Mouse (Mus musculus) intestine, embryonic 15.5 days (tissue): ENCODE data around the gene Chek2. TPM values are rescaled to one million over a fixed set of nuclear protein-coding genes. Genes with fewer than 3 reads are reported as not detected.
"Not testable (repeated sequence)": the region's sequence is repeated elsewhere in the genome, so short reads cannot be mapped to it uniquely, and the experiment has no call there.

Experiments
- ATAC-seq: fragments of 200-750 bp; cut with Nextera tagmentation; 2 replicates; pipeline ENCODE4 v1.8.0; 2017; ENCODE audit warnings: moderate TSS enrichment, moderate library complexity
- H3K27ac ChIP-seq: fragments of 300-500 bp; sonication (generic); 2 replicates; pipeline ENCODE4 v1.5.1; 2015; ENCODE audit warnings: mild to moderate bottlenecking, inconsistent platforms
- H3K27me3 ChIP-seq: fragments of 300-500 bp; sonication (generic); replicated peaks from 2 replicates; pipeline ENCODE4 v1.6.1; 2015; ENCODE audit warnings: inconsistent platforms
- H3K36me3 ChIP-seq: fragments of 300-500 bp; sonication (generic); 2 replicates; pipeline ENCODE4 v1.6.1; 2015; ENCODE audit warnings: inconsistent platforms
- H3K4me1 ChIP-seq: fragments of 300-500 bp; sonication (generic); replicated peaks from 2 replicates; pipeline ENCODE4 v1.6.1; 2015; ENCODE audit warnings: inconsistent platforms
- H3K4me2 ChIP-seq: fragments of 300-500 bp; sonication (generic); replicated peaks from 2 replicates; pipeline ENCODE4 v1.6.1; 2015; ENCODE audit warnings: mild to moderate bottlenecking, inconsistent platforms
- H3K4me3 ChIP-seq: fragments of 300-500 bp; sonication (generic); replicated peaks from 2 replicates; pipeline ENCODE4 v1.5.1; 2015; ENCODE audit warnings: inconsistent platforms
- H3K9ac ChIP-seq: fragments of 300-500 bp; sonication (generic); 2 replicates; pipeline ENCODE4 v1.6.1; 2015; ENCODE audit warnings: inconsistent platforms
- H3K9me3 ChIP-seq: fragments of 300-500 bp; sonication (generic); 2 replicates; pipeline ENCODE4 v1.6.1; 2016; ENCODE audit warnings: inconsistent platforms
- WGBS: fragments of 180-500 bp; shearing (Covaris S2); methylation state at CpG from one replicate; pipeline ENCODE4 v1.1.7; 2015; 5-methylcytosine and 5-hydroxymethylcytosine counted together
- polyA plus RNA-seq: library from polyadenylated mRNA; unstranded; fragments of >200 nt; fragmentation: Nextera tagmentation; extraction: Ambion mirVana; gene quantifications from 2 replicates; pipeline ENCODE4 v1.2.1, GENCODE M21; 2015

The Chek2 gene
- polyA plus RNA-seq, 1 experiment from 2014 or later = 35.7 TPM

GRCm38 (mm10) chr5:110841046-110841862, 1.5 kb downstream of the Chek2 start:
- Histone ChIP-seq H3K9ac (no peak overlapping the region), H3K4me1 (peaks cover 10% of the 10 kb centered on the region), H3K4me3 (peak overlapping the region; percentile 66; the same call in 1 of the 2 replicates), H3K9me3 (no peaks in the 10 kb centered on the region), H3K4me2 (peak overlapping the region; percentile 87; the same call in 1 of the 2 replicates), H3K27me3 (no peaks in the 10 kb centered on the region), H3K36me3 (peaks cover 9% of the 10 kb centered on the region), H3K27ac (no peak overlapping the region)
- no peak for ATAC-seq
- 94% methylated on average over 14 of the region's 14 CpGs for WGBS

GRCm38 (mm10) chr5:110852990-110853389, 13.2 kb downstream of the Chek2 start:
- no peak overlapping the region for H3K4me3 ChIP-seq
- no peaks in the 10 kb centered on the region for H3K4me1 ChIP-seq
- H3K4me2 ChIP-seq = no peak overlapping the region
- H3K36me3 ChIP-seq = peaks cover 4% of the 10 kb centered on the region; the same call in 1 of the 2 replicates
- 79% methylated on average over 1 of the region's 1 CpGs for WGBS
- H3K27ac ChIP-seq = no peak overlapping the region
- no peaks in the 10 kb centered on the region for H3K27me3 ChIP-seq
- no peak for ATAC-seq
- H3K9ac ChIP-seq = no peak overlapping the region
- H3K9me3 ChIP-seq = no peaks in the 10 kb centered on the region

- WGBS = 47% methylated on average over 5 of the region's 5 CpGs
- Histone ChIP-seq H3K27ac (no peak overlapping the region; the same call in 1 of the 2 replicates), H3K9ac (no peak overlapping the region), H3K9me3 (no peaks in the 10 kb centered on the region), H3K27me3 (no peaks in the 10 kb centered on the region), H3K4me2 (no peak overlapping the region), H3K36me3 (no peaks in the 10 kb centered on the region; the same call in 1 of the 2 replicates), H3K4me1 (no peaks in the 10 kb centered on the region), H3K4me3 (no peak overlapping the region)
- no peak for ATAC-seq
These were observed 17.3 kb downstream of the Chek2 start for GRCm38 (mm10) chr5:110857091-110857490.

GRCm38 (mm10) chr5:110859013-110859650, 19.4 kb downstream of the Chek2 start:
- Histone ChIP-seq H3K27me3 (no peaks in the 10 kb centered on the region), H3K9ac (no peak overlapping the region), H3K9me3 (no peaks in the 10 kb centered on the region), H3K36me3 (no peaks in the 10 kb centered on the region; the same call in 1 of the 2 replicates), H3K4me1 (no peaks in the 10 kb centered on the region), H3K4me3 (peak overlapping the region; percentile 20; the same call in 1 of the 2 replicates), H3K4me2 (peak overlapping the region; percentile 47), H3K27ac (peak overlapping the region; percentile 65)
- ATAC-seq = peak; percentile 74
- 18% methylated on average over 13 of the region's 13 CpGs for WGBS

- no peak overlapping the region for H3K27ac ChIP-seq
- WGBS = 87% methylated on average over 5 of the region's 5 CpGs
- H3K27me3 ChIP-seq = no peaks in the 10 kb centered on the region
- no peaks in the 10 kb centered on the region for H3K9me3 ChIP-seq
- no peaks in the 10 kb centered on the region for H3K4me1 ChIP-seq
- H3K4me2 ChIP-seq = no peak overlapping the region
- ATAC-seq = no peak
- H3K9ac ChIP-seq = no peak overlapping the region
- no peak overlapping the region for H3K4me3 ChIP-seq
- no peaks in the 10 kb centered on the region; the same call in 1 of the 2 replicates for H3K36me3 ChIP-seq
These were observed 20.7 kb downstream of the Chek2 start for GRCm38 (mm10) chr5:110860445-110860844.

- ATAC-seq = no peak
- Histone ChIP-seq H3K9ac (no peak overlapping the region), H3K9me3 (no peaks in the 10 kb centered on the region), H3K36me3 (no peaks in the 10 kb centered on the region; the same call in 1 of the 2 replicates), H3K27ac (peak overlapping the region; percentile 48; the same call in 1 of the 2 replicates), H3K4me2 (no peak overlapping the region), H3K4me3 (no peak overlapping the region), H3K4me1 (peaks cover 7% of the 10 kb centered on the region), H3K27me3 (no peaks in the 10 kb centered on the region)
- 52% methylated on average over 4 of the region's 4 CpGs for WGBS
These were observed 28.7 kb downstream of the Chek2 start for GRCm38 (mm10) chr5:110868460-110868859.

GRCm38 (mm10) chr5:110869242-110869669, 29.5 kb downstream of the Chek2 start:
- Histone ChIP-seq H3K36me3 (no peaks in the 10 kb centered on the region; the same call in 1 of the 2 replicates), H3K9me3 (no peaks in the 10 kb centered on the region), H3K4me2 (no peak overlapping the region; the same call in 1 of the 2 replicates), H3K4me1 (peaks cover 7% of the 10 kb centered on the region), H3K4me3 (no peak overlapping the region), H3K27me3 (no peaks in the 10 kb centered on the region), H3K27ac (no peak overlapping the region), H3K9ac (no peak overlapping the region)
- 17% methylated on average over 8 of the region's 8 CpGs for WGBS
- peak; percentile 71 for ATAC-seq

GRCm38 (mm10) chr5:110873160-110873559, 33.4 kb downstream of the Chek2 start:
- no peak overlapping the region for H3K9ac ChIP-seq
- no peaks in the 10 kb centered on the region for H3K9me3 ChIP-seq
- no peak overlapping the region for H3K4me2 ChIP-seq
- no peak overlapping the region for H3K27ac ChIP-seq
- 89% methylated on average over 6 of the region's 6 CpGs for WGBS
- H3K36me3 ChIP-seq = no peaks in the 10 kb centered on the region; the same call in 1 of the 2 replicates
- H3K4me3 ChIP-seq = no peak overlapping the region
- H3K4me1 ChIP-seq = peaks cover 7% of the 10 kb centered on the region
- H3K27me3 ChIP-seq = no peaks in the 10 kb centered on the region
- ATAC-seq = no peak

- Histone ChIP-seq H3K27ac (no peak overlapping the region), H3K9ac (no peak overlapping the region), H3K4me2 (no peak overlapping the region), H3K4me1 (peaks cover 2% of the 10 kb centered on the region; the same call in 1 of the 2 replicates), H3K9me3 (no peaks in the 10 kb centered on the region), H3K4me3 (no peak overlapping the region), H3K27me3 (no peaks in the 10 kb centered on the region), H3K36me3 (no peaks in the 10 kb centered on the region; the same call in 1 of the 2 replicates)
- ATAC-seq = no peak
These were observed 34.9 kb downstream of the Chek2 start for GRCm38 (mm10) chr5:110874711-110875110.

- 89% methylated on average over 1 of the region's 1 CpGs for WGBS
- Histone ChIP-seq H3K27me3 (no peaks in the 10 kb centered on the region), H3K4me3 (no peak overlapping the region), H3K9me3 (no peaks in the 10 kb centered on the region), H3K4me1 (peaks cover 7% of the 10 kb centered on the region; the same call in 1 of the 2 replicates), H3K36me3 (no peaks in the 10 kb centered on the region; the same call in 1 of the 2 replicates), H3K9ac (no peak overlapping the region), H3K4me2 (no peak overlapping the region), H3K27ac (no peak overlapping the region)
- peak; percentile 9; the same call in 1 of the 2 replicates for ATAC-seq
These were observed 35.5 kb downstream of the Chek2 start for GRCm38 (mm10) chr5:110875286-110875685.

- no peak overlapping the region for H3K4me3 ChIP-seq
- ATAC-seq = no peak
- H3K27me3 ChIP-seq = no peaks in the 10 kb centered on the region
- H3K9ac ChIP-seq = no peak overlapping the region
- no peaks in the 10 kb centered on the region for H3K9me3 ChIP-seq
- WGBS = 89% methylated on average over 5 of the region's 5 CpGs
- no peaks in the 10 kb centered on the region for H3K36me3 ChIP-seq
- H3K4me1 ChIP-seq = peaks cover 10% of the 10 kb centered on the region; the same call in 1 of the 2 replicates
- H3K4me2 ChIP-seq = no peak overlapping the region
- H3K27ac ChIP-seq = no peak overlapping the region
These were observed 38.1 kb downstream of the Chek2 start for GRCm38 (mm10) chr5:110877666-110878505.

- H3K4me3 ChIP-seq, H3K9ac ChIP-seq, H3K36me3 ChIP-seq, H3K4me2 ChIP-seq, H3K9me3 ChIP-seq, H3K4me1 ChIP-seq, H3K27ac ChIP-seq, ATAC-seq, H3K27me3 ChIP-seq: not testable (repeated sequence)
- WGBS = 96% methylated on average over 1 of the region's 1 CpGs
These were observed 38.7 kb downstream of the Chek2 start for GRCm38 (mm10) chr5:110878526-110878925.
